Mouse (Mus musculus) heart, postnatal 0 days (tissue): ENCODE data around the gene Ermp1.

Source experiments
- CTCF ChIP-seq: IDR thresholded peaks from 2 replicates; pipeline ENCODE4 v1.5.1; 2016; ENCODE audit warnings: antibody characterized with exemption, control low read depth, low read depth
- EP300 ChIP-seq: IDR thresholded peaks from 2 replicates; pipeline ENCODE4 v1.6.1; 2016; ENCODE audit warnings: antibody characterized with exemption, low read depth

GRCm38 (mm10) chr19:29668135-29668534 lies 19.9 kb upstream of the Ermp1 start:
- TF ChIP-seq CTCF (no peak), EP300 (no peak)
